Comparison of ENCODE assay signal across 20 mouse cellular contexts in the genomic region with DNA sequence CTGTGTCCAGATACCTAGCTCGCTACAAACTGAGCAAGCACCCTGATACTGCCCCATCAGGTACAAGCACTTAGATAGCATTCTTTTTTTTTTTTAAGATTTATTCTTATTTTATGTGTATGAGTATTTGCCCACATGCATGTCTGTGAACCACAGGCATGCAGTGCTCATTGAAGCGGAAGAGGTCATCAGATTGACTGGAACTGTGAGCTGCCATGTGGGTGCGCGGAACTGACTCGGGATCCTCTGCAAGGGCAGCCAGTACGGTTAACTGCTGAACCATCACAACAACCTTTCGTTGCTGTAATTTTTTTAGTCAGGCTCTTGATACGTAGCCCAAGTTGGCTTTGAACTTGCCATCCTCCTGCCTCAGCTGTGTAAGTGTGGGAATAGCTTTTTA. TPM values are rescaled to one million over a fixed set of nuclear protein-coding genes. Genes with fewer than 3 reads are reported as not detected.
DNase-seq lines count a peak whose midpoint lies in the region; ATAC-seq and TF ChIP-seq lines count a peak whose summit lies in the region.
"Had no signal": no experiment of that assay in that cellular context is flagged by ENCODE, and none has a peak within 500 bp of the region (broad histone marks: within the 10 kb centered on the region; RNA-seq: fewer than 3 reads in every experiment).

No protein-coding gene starts in this region.

- WGBS in hindbrain, postnatal 0 days, result 88% methylated on average over 8 of the region's 8 CpGs
- 90% methylated on average over 8 of the region's 8 CpGs for WGBS in hindbrain, embryonic 16.5 days
- WGBS in limb, embryonic 12.5 days, result 94% methylated on average over 8 of the region's 8 CpGs
- 95% methylated on average over 8 of the region's 8 CpGs for WGBS in limb, embryonic 10.5 days
- WGBS in neural tube, embryonic 15.5 days, result 86% methylated on average over 8 of the region's 8 CpGs

- no peaks in the 10 kb centered on the region for H3K27me3 ChIP-seq in hindbrain, postnatal 0 days (ENCODE audit: insufficient read depth, low read length)
- no peaks in the 10 kb centered on the region for H3K27me3 ChIP-seq in hindbrain, embryonic 16.5 days (replicated peaks; ENCODE audit: control insufficient read depth, insufficient read depth, low read length)
- H3K27me3 ChIP-seq in limb, embryonic 12.5 days, result no peaks in the 10 kb centered on the region
- H3K27me3 ChIP-seq in limb, embryonic 10.5 days (ENCODE audit: low read depth, poor library complexity, severe bottlenecking), result no peaks in the 10 kb centered on the region
- no peaks in the 10 kb centered on the region for H3K27me3 ChIP-seq in neural tube, embryonic 15.5 days (replicated peaks)
- H3K27me3 ChIP-seq: limb, embryonic 13.5 days; lung, embryonic 15.5 days; stomach, embryonic 15.5 days had no signal

- ATAC-seq in hindbrain, postnatal 0 days, result no peak
- ATAC-seq in hindbrain, embryonic 16.5 days, result no peak
- ATAC-seq in limb, embryonic 12.5 days (ENCODE audit: insufficient number of reproducible peaks, insufficient read depth, low FRiP score, low TSS enrichment, low read depth), result no peak
- ATAC-seq in neural tube, embryonic 15.5 days (ENCODE audit: low FRiP score), result no peak
- ATAC-seq: CD4-positive, CD25-positive, alpha-beta regulatory T cell, adult 4 months; inflammation-experienced regulatory T-cells, adult 6 months had no signal

- no peaks in the 10 kb centered on the region for H3K9me3 ChIP-seq in hindbrain, postnatal 0 days (ENCODE audit: low read length)
- no peaks in the 10 kb centered on the region for H3K9me3 ChIP-seq in hindbrain, embryonic 16.5 days (ENCODE audit: control insufficient read depth, low read length)
- H3K9me3 ChIP-seq in limb, embryonic 12.5 days, result no peaks in the 10 kb centered on the region
- no peaks in the 10 kb centered on the region for H3K9me3 ChIP-seq in limb, embryonic 10.5 days (replicated peaks)
- H3K9me3 ChIP-seq in neural tube, embryonic 15.5 days (replicated peaks), result no peaks in the 10 kb centered on the region
- H3K9me3 ChIP-seq: limb, embryonic 13.5 days; lung, embryonic 15.5 days; stomach, embryonic 15.5 days had no signal

- no peaks in the 10 kb centered on the region for H3K36me3 ChIP-seq in hindbrain, postnatal 0 days (ENCODE audit: insufficient read depth, low read length)
- no peaks in the 10 kb centered on the region for H3K36me3 ChIP-seq in hindbrain, embryonic 16.5 days (ENCODE audit: control insufficient read depth, insufficient read depth, low read length)
- peaks cover 81% of the 10 kb centered on the region for H3K36me3 ChIP-seq in limb, embryonic 12.5 days
- peaks cover 93% of the 10 kb centered on the region for H3K36me3 ChIP-seq in limb, embryonic 10.5 days
- H3K36me3 ChIP-seq in neural tube, embryonic 15.5 days, result no peaks in the 10 kb centered on the region
- H3K36me3 ChIP-seq: lung, embryonic 15.5 days; stomach, embryonic 15.5 days had no signal

- H3K4me1 ChIP-seq in hindbrain, postnatal 0 days (ENCODE audit: insufficient read depth, low read length), result peaks cover 16% of the 10 kb centered on the region; the same call in 1 of the 2 replicates
- H3K4me1 ChIP-seq in hindbrain, embryonic 16.5 days (ENCODE audit: control insufficient read depth, insufficient read depth, low read depth, low read length), result peaks cover 17% of the 10 kb centered on the region
- H3K4me1 ChIP-seq in limb, embryonic 12.5 days (replicated peaks), result no peaks in the 10 kb centered on the region
- H3K4me1 ChIP-seq in limb, embryonic 10.5 days, result no peaks in the 10 kb centered on the region; the same call in 1 of the 2 replicates
- H3K4me1 ChIP-seq in neural tube, embryonic 15.5 days, result peaks cover 27% of the 10 kb centered on the region
- H3K4me1 ChIP-seq: lung, embryonic 15.5 days; stomach, embryonic 15.5 days had no signal

- no peak overlapping the region for H3K4me2 ChIP-seq in hindbrain, postnatal 0 days (ENCODE audit: low read depth, low read length)
- no peak overlapping the region for H3K4me2 ChIP-seq in hindbrain, embryonic 16.5 days (ENCODE audit: low read length)
- no peak overlapping the region for H3K4me2 ChIP-seq in limb, embryonic 12.5 days
- no peak overlapping the region for H3K4me2 ChIP-seq in neural tube, embryonic 15.5 days
- H3K4me2 ChIP-seq: limb, embryonic 13.5 days; lung, embryonic 15.5 days; stomach, embryonic 15.5 days had no signal

- H3K4me3 ChIP-seq in hindbrain, postnatal 0 days (ENCODE audit: low read length), result no peak overlapping the region
- no peak overlapping the region for H3K4me3 ChIP-seq in hindbrain, embryonic 16.5 days (ENCODE audit: low read length)
- H3K4me3 ChIP-seq in limb, embryonic 12.5 days (replicated peaks), result no peak overlapping the region
- H3K4me3 ChIP-seq in limb, embryonic 10.5 days, result no peak overlapping the region
- H3K4me3 ChIP-seq in neural tube, embryonic 15.5 days (replicated peaks), result no peak overlapping the region
- H3K4me3 ChIP-seq: left cerebral cortex, adult 2 months; limb, embryonic 13.5 days; lung, embryonic 15.5 days; stomach, embryonic 15.5 days had no signal

- DNase-seq in cerebellum, postnatal 10 days, result peak; percentile 44 to 54
- DNase-seq in cerebellum, postnatal 14 days, result no peak
- no peak for DNase-seq in hindbrain, postnatal 0 days (ENCODE audit: low spot score)
- DNase-seq in limb, embryonic 10.5 days (ENCODE audit: low spot score), result no peak
- no peak for DNase-seq in left cerebral cortex, adult 9 months (ENCODE audit: low spot score in 2 of 2)
- DNase-seq: cerebellum, adult 18-20 months; heart, postnatal 36 days; lung, postnatal 4 days; thymus, adult 18-20 months had no signal

- no peak for TF ChIP-seq CTCF in hindbrain, postnatal 0 days (IDR thresholded peaks at IDR 0.05; ENCODE audit: low read depth)

- H3K9ac ChIP-seq in hindbrain, postnatal 0 days (replicated peaks; ENCODE audit: low read length), result no peak overlapping the region
- H3K9ac ChIP-seq in hindbrain, embryonic 16.5 days (ENCODE audit: low read depth, low read length), result no peak overlapping the region
- H3K9ac ChIP-seq in limb, embryonic 12.5 days (replicated peaks), result no peak overlapping the region
- no peak overlapping the region for H3K9ac ChIP-seq in neural tube, embryonic 15.5 days (replicated peaks)
- H3K9ac ChIP-seq: limb, embryonic 13.5 days; liver, embryonic 14.5 days; lung, embryonic 15.5 days; stomach, embryonic 15.5 days had no signal

- H3K27ac ChIP-seq in hindbrain, postnatal 0 days, result peak overlapping the region; percentile 82; the same call in 1 of the 2 replicates
- no peak overlapping the region for H3K27ac ChIP-seq in hindbrain, embryonic 16.5 days (ENCODE audit: low read depth, low read length)
- 0 out of 2 replicates have a peak overlapping the region, but pooled peaks have one; percentile 73 for H3K27ac ChIP-seq in limb, embryonic 12.5 days
- no peak overlapping the region for H3K27ac ChIP-seq in limb, embryonic 10.5 days
- peak overlapping the region; percentile 78; the same call in 1 of the 2 replicates for H3K27ac ChIP-seq in neural tube, embryonic 15.5 days (replicated peaks)
- H3K27ac ChIP-seq: liver, embryonic 14.5 days; stomach, embryonic 15.5 days had no signal

RNA-seq across cellular contexts. Expression of a gene that starts 11.0 kb away (rescaled TPM):
- total RNA-seq in hindbrain, postnatal 0 days (2014; rRNA removed), result 13.2 and 15.5 TPM in 2 replicates
- polyA plus RNA-seq in hindbrain, postnatal 0 days (2015; fragmentation: Nextera tagmentation; extraction: Ambion mirVana), result 16.2 and 18.2 TPM in 2 replicates
- 23.0 and 23.3 TPM in 2 replicates for polyA plus RNA-seq in hindbrain, embryonic 16.5 days (2015; fragmentation: Nextera tagmentation; extraction: Ambion mirVana)
- 86.6 and 100 TPM in 2 replicates for polyA plus RNA-seq in limb, embryonic 12.5 days (2016; fragmentation: Nextera tagmentation; extraction: Ambion mirVana)
- 107 and 120 TPM in 2 replicates for polyA plus RNA-seq in limb, embryonic 10.5 days (2016; fragmentation: Nextera tagmentation; extraction: Ambion mirVana)
- 16.9 and 19.5 TPM in 2 replicates for polyA plus RNA-seq in neural tube, embryonic 15.5 days (2015; fragmentation: Nextera tagmentation; extraction: Ambion mirVana)
- total RNA-seq: granulocyte monocyte progenitor cell, adult 5-6 weeks had no signal

RNA-seq across cellular contexts. Expression of a gene that starts 13.2 kb away (rescaled TPM):
- 26.2 and 29.3 TPM in 2 replicates for total RNA-seq in hindbrain, postnatal 0 days (2014; rRNA removed)
- 65.3 and 67.4 TPM in 2 replicates for polyA plus RNA-seq in hindbrain, postnatal 0 days (2015; fragmentation: Nextera tagmentation; extraction: Ambion mirVana)
- polyA plus RNA-seq in hindbrain, embryonic 16.5 days (2015; fragmentation: Nextera tagmentation; extraction: Ambion mirVana), result 51.7 and 54.7 TPM in 2 replicates
- polyA plus RNA-seq in limb, embryonic 12.5 days (2016; fragmentation: Nextera tagmentation; extraction: Ambion mirVana), result 76.4 and 87.4 TPM in 2 replicates
- polyA plus RNA-seq in limb, embryonic 10.5 days (2016; fragmentation: Nextera tagmentation; extraction: Ambion mirVana), result 114 and 122 TPM in 2 replicates
- 62.0 and 66.0 TPM in 2 replicates for polyA plus RNA-seq in neural tube, embryonic 15.5 days (2015; fragmentation: Nextera tagmentation; extraction: Ambion mirVana)

Comparison
In these comparisons a context has a peak if more than half of its experiments do, and no peak if none do; other contexts are left out.
1. DNase-seq: peak in cerebellum, postnatal 10 days (2 of 2); none in cerebellum, postnatal 14 days (0 of 2), hindbrain, postnatal 0 days (single experiment), limb, embryonic 10.5 days (single experiment) and left cerebral cortex, adult 9 months (0 of 2).
2. H3K27ac ChIP-seq: peak in hindbrain, postnatal 0 days (single experiment), limb, embryonic 12.5 days (single experiment) and neural tube, embryonic 15.5 days (single experiment); none in hindbrain, embryonic 16.5 days (single experiment) and limb, embryonic 10.5 days (single experiment).